Mouse (Mus musculus) heart, embryonic 12.5 days (tissue): ENCODE measurements around the gene Dtx2. TPM values are rescaled to one million over a fixed set of nuclear protein-coding genes. Genes with fewer than 3 reads are reported as not detected.

Experiments
- ATAC-seq: fragments of 200-750 bp; cut with Nextera tagmentation; 2 replicates; pipeline ENCODE4 v1.8.0; 2017; ENCODE audit warnings: moderate TSS enrichment, moderate library complexity; ENCODE audit not compliant: insufficient number of reproducible peaks, low FRiP score
- H3K27ac ChIP-seq: fragments of 300-500 bp; sonication (generic); 2 replicates; pipeline ENCODE4 v1.5.1; 2016; ENCODE audit warnings: mild to moderate bottlenecking, moderate library complexity; ENCODE audit not compliant: poor library complexity, severe bottlenecking
- H3K27me3 ChIP-seq: fragments of 300-500 bp; sonication (generic); replicated peaks from 2 replicates; pipeline ENCODE4 v1.6.1; 2016; ENCODE audit warnings: mild to moderate bottlenecking, moderate library complexity
- H3K36me3 ChIP-seq: fragments of 300-500 bp; sonication (generic); 2 replicates; pipeline ENCODE4 v1.6.1; 2016; ENCODE audit warnings: mild to moderate bottlenecking, moderate library complexity
- H3K4me1 ChIP-seq: fragments of 300-500 bp; sonication (generic); replicated peaks from 2 replicates; pipeline ENCODE4 v1.6.1; 2016; ENCODE audit warnings: mild to moderate bottlenecking
- H3K4me2 ChIP-seq: fragments of 300-500 bp; sonication (generic); 2 replicates; pipeline ENCODE4 v1.6.1; 2016; ENCODE audit warnings: mild to moderate bottlenecking, moderate library complexity
- H3K4me3 ChIP-seq: fragments of 300-500 bp; sonication (generic); 2 replicates; pipeline ENCODE4 v1.5.1; 2016; ENCODE audit warnings: mild to moderate bottlenecking
- H3K9ac ChIP-seq: fragments of 300-500 bp; sonication (generic); 2 replicates; pipeline ENCODE4 v1.6.1; 2016; ENCODE audit warnings: mild to moderate bottlenecking, moderate library complexity
- H3K9me3 ChIP-seq: fragments of 300-500 bp; sonication (generic); replicated peaks from 2 replicates; pipeline ENCODE4 v1.6.1; 2016; ENCODE audit warnings: mild to moderate bottlenecking, moderate library complexity
- WGBS: fragments of 180-500 bp; shearing (Covaris S2); methylation state at CpG from one replicate; pipeline ENCODE4 v1.1.7; 2016; 5-methylcytosine and 5-hydroxymethylcytosine counted together
- polyA plus RNA-seq: library from polyadenylated mRNA; unstranded; fragments of >200 nt; fragmentation: Nextera tagmentation; extraction: Ambion mirVana; gene quantifications from 2 replicates; pipeline ENCODE4 v1.2.1, GENCODE M21; 2016

Gene Dtx2
- polyA plus RNA-seq, 1 experiment from 2014 or later, result 28.7 TPM

- Histone ChIP-seq H3K36me3 (peaks cover 70% of the 10 kb centered on the region), H3K4me1 (no peaks in the 10 kb centered on the region), H3K9me3 (no peaks in the 10 kb centered on the region), H3K4me2 (no peak overlapping the region), H3K9ac (no peak overlapping the region), H3K27ac (no peak overlapping the region), H3K4me3 (no peak overlapping the region), H3K27me3 (no peaks in the 10 kb centered on the region)
- no peak for ATAC-seq
- 87% methylated on average over 9 of the region's 9 CpGs for whole genome bisulfite sequencing
Measured at GRCm38 (mm10) chr5:136026859-136027258, 32.3 kb downstream of the Dtx2 start.

GRCm38 (mm10) chr5:136027612-136028311, 33.2 kb downstream of the Dtx2 start:
- H3K27me3 ChIP-seq, result no peaks in the 10 kb centered on the region
- H3K36me3 ChIP-seq, result peaks cover 74% of the 10 kb centered on the region
- no peak overlapping the region for H3K4me3 ChIP-seq
- no peak overlapping the region for H3K4me2 ChIP-seq
- WGBS, result 80% methylated on average over 11 of the region's 11 CpGs
- ATAC-seq, result no peak
- H3K27ac ChIP-seq, result no peak overlapping the region
- H3K9me3 ChIP-seq, result no peaks in the 10 kb centered on the region
- no peak overlapping the region for H3K9ac ChIP-seq
- no peaks in the 10 kb centered on the region for H3K4me1 ChIP-seq

GRCm38 (mm10) chr5:136034868-136035267, 40.3 kb downstream of the Dtx2 start:
- H3K27ac ChIP-seq, result no peak overlapping the region
- no peaks in the 10 kb centered on the region for H3K27me3 ChIP-seq
- H3K4me1 ChIP-seq, result peaks cover 12% of the 10 kb centered on the region
- H3K4me3 ChIP-seq, result no peak overlapping the region
- H3K4me2 ChIP-seq, result no peak overlapping the region
- H3K9me3 ChIP-seq, result 0 out of 2 replicates have a peak, but pooled peaks cover 5% of the 10 kb centered on the region
- ATAC-seq, result no peak
- WGBS, result 73% methylated on average over 4 of the region's 4 CpGs
- H3K9ac ChIP-seq, result no peak overlapping the region
- H3K36me3 ChIP-seq, result peaks cover 32% of the 10 kb centered on the region

GRCm38 (mm10) chr5:136035285-136035684, 40.7 kb downstream of the Dtx2 start:
- H3K27me3 ChIP-seq, result no peaks in the 10 kb centered on the region
- peaks cover 15% of the 10 kb centered on the region for H3K4me1 ChIP-seq
- H3K4me2 ChIP-seq, result no peak overlapping the region
- WGBS, result 73% methylated on average over 1 of the region's 1 CpGs
- 0 out of 2 replicates have a peak, but pooled peaks cover 5% of the 10 kb centered on the region for H3K9me3 ChIP-seq
- H3K27ac ChIP-seq, result no peak overlapping the region
- H3K36me3 ChIP-seq, result peaks cover 28% of the 10 kb centered on the region
- no peak overlapping the region for H3K4me3 ChIP-seq
- H3K9ac ChIP-seq, result no peak overlapping the region
- ATAC-seq, result no peak

- 77% methylated on average over 1 of the region's 1 CpGs for WGBS
- no peak overlapping the region for H3K27ac ChIP-seq
- H3K27me3 ChIP-seq, result no peaks in the 10 kb centered on the region
- ATAC-seq, result no peak
- no peak overlapping the region for H3K9ac ChIP-seq
- peaks cover 14% of the 10 kb centered on the region for H3K36me3 ChIP-seq
- no peak overlapping the region for H3K4me2 ChIP-seq
- H3K4me3 ChIP-seq, result no peak overlapping the region
- H3K4me1 ChIP-seq, result peaks cover 15% of the 10 kb centered on the region
- 0 out of 2 replicates have a peak, but pooled peaks cover 5% of the 10 kb centered on the region for H3K9me3 ChIP-seq
Measured at GRCm38 (mm10) chr5:136036667-136037066, 42.1 kb downstream of the Dtx2 start.

GRCm38 (mm10) chr5:136038258-136039214, 43.9 kb downstream of the Dtx2 start, which contains the start of gene Upk3b:
Gene Upk3b (plus strand): TSS chr5:136038496.
- no peak within 1 kb of the TSS for H3K9ac ChIP-seq
- ATAC-seq, result peak; percentile 47
- no peaks in the 10 kb centered on the region for H3K27me3 ChIP-seq
- WGBS, result 50% methylated on average over 17 of the region's 17 CpGs
- peaks cover 15% of the 10 kb centered on the region for H3K4me1 ChIP-seq
- H3K36me3 ChIP-seq, result no peaks in the 10 kb centered on the region
- H3K4me3 ChIP-seq, result peak within 1 kb of the TSS; percentile 3; the same call in 1 of the 2 replicates
- H3K9me3 ChIP-seq, result 0 out of 2 replicates have a peak, but pooled peaks cover 5% of the 10 kb centered on the region
- H3K4me2 ChIP-seq, result no peak within 1 kb of the TSS
- 0 out of 2 replicates have a peak within 1 kb of the TSS, but pooled peaks have one; percentile 10 for H3K27ac ChIP-seq

GRCm38 (mm10) chr5:136040210-136040609, 45.6 kb downstream of the Dtx2 start:
- 40% methylated on average over 5 of the region's 5 CpGs for WGBS
- H3K27ac ChIP-seq, result no peak overlapping the region
- peak; percentile 49; the same call in 1 of the 2 replicates for ATAC-seq
- peak overlapping the region; percentile 21 for H3K4me3 ChIP-seq
- no peak overlapping the region for H3K9ac ChIP-seq
- H3K4me1 ChIP-seq, result peaks cover 15% of the 10 kb centered on the region
- peak overlapping the region; percentile 50 for H3K4me2 ChIP-seq
- no peaks in the 10 kb centered on the region for H3K27me3 ChIP-seq
- no peaks in the 10 kb centered on the region for H3K36me3 ChIP-seq
- H3K9me3 ChIP-seq, result 0 out of 2 replicates have a peak, but pooled peaks cover 5% of the 10 kb centered on the region

- H3K27me3 ChIP-seq, result no peaks in the 10 kb centered on the region
- H3K4me1 ChIP-seq, result peaks cover 15% of the 10 kb centered on the region
- 0 out of 2 replicates have a peak, but pooled peaks cover 5% of the 10 kb centered on the region for H3K9me3 ChIP-seq
- WGBS, result 43% methylated on average over 2 of the region's 2 CpGs
- H3K9ac ChIP-seq, result no peak overlapping the region
- no peak overlapping the region for H3K27ac ChIP-seq
- H3K36me3 ChIP-seq, result no peaks in the 10 kb centered on the region
- no peak overlapping the region for H3K4me3 ChIP-seq
- ATAC-seq, result no peak
- no peak overlapping the region for H3K4me2 ChIP-seq
Measured at GRCm38 (mm10) chr5:136041260-136041659, 46.7 kb downstream of the Dtx2 start.

- Histone ChIP-seq H3K9me3 (0 out of 2 replicates have a peak, but pooled peaks cover 5% of the 10 kb centered on the region), H3K36me3 (no peaks in the 10 kb centered on the region), H3K4me2 (no peak overlapping the region), H3K4me1 (peaks cover 15% of the 10 kb centered on the region), H3K27me3 (no peaks in the 10 kb centered on the region), H3K27ac (no peak overlapping the region), H3K9ac (no peak overlapping the region), H3K4me3 (no peak overlapping the region)
- ATAC-seq, result no peak
- WGBS, result 90% methylated on average over 8 of the region's 8 CpGs
Measured at GRCm38 (mm10) chr5:136041666-136042065, 47.1 kb downstream of the Dtx2 start.

- H3K4me3 ChIP-seq, result no peak overlapping the region
- H3K27ac ChIP-seq, result no peak overlapping the region
- no peak for ATAC-seq
- no peak overlapping the region for H3K9ac ChIP-seq
- 63% methylated on average over 13 of the region's 13 CpGs for WGBS
- no peaks in the 10 kb centered on the region for H3K27me3 ChIP-seq
- H3K36me3 ChIP-seq, result no peaks in the 10 kb centered on the region
- H3K4me2 ChIP-seq, result no peak overlapping the region
- H3K4me1 ChIP-seq, result 0 out of 2 replicates have a peak, but pooled peaks cover 3% of the 10 kb centered on the region
- no peaks in the 10 kb centered on the region for H3K9me3 ChIP-seq
Measured at GRCm38 (mm10) chr5:136044865-136045264, 50.3 kb downstream of the Dtx2 start.

GRCm38 (mm10) chr5:136045408-136045807, 50.8 kb downstream of the Dtx2 start:
- H3K9ac ChIP-seq, result no peak overlapping the region
- no peaks in the 10 kb centered on the region for H3K4me1 ChIP-seq
- no peak overlapping the region for H3K27ac ChIP-seq
- no peak overlapping the region for H3K4me3 ChIP-seq
- H3K9me3 ChIP-seq, result no peaks in the 10 kb centered on the region
- no peaks in the 10 kb centered on the region for H3K36me3 ChIP-seq
- WGBS, result 37% methylated on average over 9 of the region's 9 CpGs
- no peaks in the 10 kb centered on the region for H3K27me3 ChIP-seq
- no peak for ATAC-seq
- H3K4me2 ChIP-seq, result no peak overlapping the region
